Mouse (Mus musculus) embryonic facial prominence, embryonic 13.5 days (tissue): ENCODE results near the gene Rad51b. TPM values are rescaled to one million over a fixed set of nuclear protein-coding genes. Genes with fewer than 3 reads are reported as not detected.

Experiments used
- ATAC-seq: fragments of 200-750 bp; cut with Nextera tagmentation; 2 replicates; pipeline ENCODE4 v1.8.0; 2017; ENCODE audit warnings: low read depth; ENCODE audit not compliant: insufficient number of reproducible peaks, insufficient read depth, low FRiP score, low TSS enrichment
- H3K27ac ChIP-seq: fragments of 300-500 bp; sonication (generic); 2 replicates; pipeline ENCODE4 v1.5.1; 2015; ENCODE audit warnings: moderate library complexity, mild to moderate bottlenecking, inconsistent platforms
- H3K27me3 ChIP-seq: fragments of 300-500 bp; sonication (generic); 2 replicates; pipeline ENCODE4 v1.6.1; 2015; ENCODE audit warnings: mild to moderate bottlenecking, inconsistent platforms
- H3K36me3 ChIP-seq: fragments of 300-500 bp; sonication (generic); 2 replicates; pipeline ENCODE4 v1.6.1; 2015; ENCODE audit warnings: mild to moderate bottlenecking, inconsistent platforms
- H3K4me1 ChIP-seq: fragments of 300-500 bp; sonication (generic); 2 replicates; pipeline ENCODE4 v1.6.1; 2015; ENCODE audit warnings: inconsistent platforms
- H3K4me2 ChIP-seq: fragments of 300-500 bp; sonication (generic); 2 replicates; pipeline ENCODE4 v1.6.1; 2015; ENCODE audit warnings: moderate library complexity, mild to moderate bottlenecking, inconsistent platforms
- H3K4me3 ChIP-seq: fragments of 300-500 bp; sonication (generic); 2 replicates; pipeline ENCODE4 v1.5.1; 2015; ENCODE audit warnings: mild to moderate bottlenecking, inconsistent platforms
- H3K9ac ChIP-seq: fragments of 300-500 bp; sonication (generic); 2 replicates; pipeline ENCODE4 v1.6.1; 2015; ENCODE audit warnings: mild to moderate bottlenecking, inconsistent platforms
- H3K9me3 ChIP-seq: fragments of 300-500 bp; sonication (generic); 2 replicates; pipeline ENCODE4 v1.6.1; 2016; ENCODE audit warnings: inconsistent platforms
- WGBS: fragments of 180-500 bp; shearing (Covaris S2); methylation state at CpG from one replicate; pipeline ENCODE4 v1.1.7; 2015; ENCODE audit warnings: mixed read lengths; 5-methylcytosine and 5-hydroxymethylcytosine counted together
- polyA plus RNA-seq: library from polyadenylated mRNA; unstranded; fragments of >200 nt; fragmentation: Nextera tagmentation; extraction: Ambion mirVana; gene quantifications from 2 replicates; pipeline ENCODE4 v1.2.1, GENCODE M21; 2015

The Rad51b gene
- polyA plus RNA-seq, 1 experiment from 2014 or later = 8.8 TPM

DNA sequence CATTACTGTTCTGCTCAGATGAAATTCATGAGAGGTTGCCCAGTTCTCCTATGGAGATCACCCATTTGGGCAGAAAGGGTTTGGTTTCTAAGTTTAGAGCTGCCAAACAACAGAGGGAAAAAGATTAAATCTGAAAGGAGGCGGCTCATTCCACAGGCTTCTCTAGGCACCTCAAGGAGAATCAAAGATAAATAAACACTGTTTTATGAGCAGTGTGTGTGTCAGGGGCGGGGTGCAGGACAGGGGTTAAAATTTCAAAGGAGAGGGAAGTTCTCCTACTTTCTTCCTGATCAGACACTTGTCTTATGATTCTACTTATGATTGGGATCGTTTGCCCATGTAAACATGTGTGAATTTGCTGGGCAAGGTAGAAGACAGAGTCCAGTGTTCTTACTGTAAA lies 166.3 kb downstream of the Rad51b start:
- H3K4me2 ChIP-seq = no peak overlapping the region
- no peaks in the 10 kb centered on the region for H3K27me3 ChIP-seq
- ATAC-seq = no peak; the same call in 1 of the 2 replicates
- 67% methylated on average over 3 of the region's 3 CpGs for WGBS
- H3K4me1 ChIP-seq = peaks cover 10% of the 10 kb centered on the region
- H3K9ac ChIP-seq = no peak overlapping the region
- H3K9me3 ChIP-seq = no peaks in the 10 kb centered on the region
- H3K36me3 ChIP-seq = no peaks in the 10 kb centered on the region
- peak overlapping the region; percentile 51; the same call in 1 of the 2 replicates for H3K27ac ChIP-seq
- H3K4me3 ChIP-seq = no peak overlapping the region

DNA sequence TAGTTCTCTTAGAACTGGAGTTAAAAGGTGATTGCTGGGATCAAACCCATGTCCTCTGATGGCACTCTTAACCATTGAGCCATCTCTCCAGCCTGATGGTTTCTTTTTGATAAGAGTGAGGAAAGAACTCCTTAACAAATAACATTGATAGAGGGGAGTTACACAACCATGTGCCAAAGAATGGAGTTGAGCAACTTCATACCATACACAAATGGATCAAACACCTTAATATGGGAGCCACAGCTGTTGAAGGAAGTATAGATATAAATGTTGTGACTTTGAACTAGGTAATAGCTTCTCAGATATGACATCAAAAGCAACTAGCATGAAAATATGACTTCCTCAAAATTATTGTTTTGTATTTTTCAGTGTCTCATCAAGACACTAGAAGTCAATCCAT lies 173.0 kb downstream of the Rad51b start:
- no peak overlapping the region for H3K27ac ChIP-seq
- H3K27me3 ChIP-seq = no peaks in the 10 kb centered on the region
- no peak overlapping the region for H3K4me3 ChIP-seq
- no peak overlapping the region for H3K4me2 ChIP-seq
- ATAC-seq = no peak
- no peaks in the 10 kb centered on the region for H3K36me3 ChIP-seq
- no peak overlapping the region for H3K9ac ChIP-seq
- peaks cover 10% of the 10 kb centered on the region for H3K4me1 ChIP-seq
- H3K9me3 ChIP-seq = no peaks in the 10 kb centered on the region

DNA sequence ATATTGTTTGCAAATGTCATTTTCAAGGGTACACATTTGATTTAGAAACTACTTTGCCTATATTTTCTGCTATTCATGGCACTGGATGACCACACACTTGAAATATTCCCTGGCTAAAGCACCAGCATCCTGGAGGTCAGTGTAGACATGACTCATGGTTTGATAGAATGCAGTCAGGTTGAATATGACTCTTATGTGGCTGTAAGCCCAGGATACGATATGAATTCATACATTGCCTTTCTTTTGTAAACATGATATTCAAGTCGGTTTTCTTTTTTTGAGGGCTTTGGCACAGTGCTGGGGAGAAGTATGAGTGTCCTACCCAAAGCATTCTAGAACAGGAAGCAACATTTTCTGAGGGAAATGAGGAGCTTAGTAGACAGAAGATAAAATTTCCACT lies 174.8 kb downstream of the Rad51b start:
- H3K4me3 ChIP-seq = no peak overlapping the region
- no peaks in the 10 kb centered on the region for H3K9me3 ChIP-seq
- no peak overlapping the region for H3K4me2 ChIP-seq
- no peak for ATAC-seq
- 72% methylated on average over 2 of the region's 2 CpGs for WGBS
- H3K36me3 ChIP-seq = no peaks in the 10 kb centered on the region
- H3K4me1 ChIP-seq = peaks cover 7% of the 10 kb centered on the region
- no peak overlapping the region for H3K9ac ChIP-seq
- H3K27me3 ChIP-seq = no peaks in the 10 kb centered on the region
- no peak overlapping the region for H3K27ac ChIP-seq

DNA sequence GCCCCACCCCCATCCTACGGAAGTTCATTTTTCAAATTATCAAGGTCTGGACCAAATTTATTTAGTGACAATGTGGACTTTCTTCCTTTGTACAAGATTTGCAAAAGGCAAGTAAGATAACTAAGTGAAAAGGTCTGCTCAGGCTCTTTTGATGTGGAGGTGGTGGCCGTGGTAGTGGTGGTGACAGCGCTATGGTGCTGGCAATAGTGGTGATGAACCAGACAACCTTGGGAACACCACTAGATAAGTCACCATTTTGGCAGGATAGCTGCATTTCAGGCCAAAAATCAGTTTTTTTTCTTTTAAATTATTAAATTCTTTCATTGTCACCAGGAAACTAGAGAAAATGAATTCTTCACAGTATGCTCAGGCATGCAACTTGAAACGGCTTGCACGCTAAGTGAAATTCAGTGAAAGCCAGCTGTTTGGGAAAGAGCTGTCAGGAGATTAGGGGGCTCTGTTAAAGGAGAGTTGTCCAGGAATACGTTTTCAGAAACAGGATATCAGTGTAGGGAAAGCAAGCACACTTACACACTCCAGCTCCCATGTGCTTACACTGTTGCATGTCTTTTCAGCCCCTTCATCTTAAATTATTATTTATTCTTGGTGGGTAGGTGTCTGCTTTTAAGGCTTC lies 179.4 kb downstream of the Rad51b start:
- ATAC-seq = no peak
- Histone ChIP-seq H3K9ac (no peak overlapping the region), H3K4me2 (peak overlapping the region; percentile 0; the same call in 1 of the 2 replicates), H3K4me3 (no peak overlapping the region), H3K36me3 (no peaks in the 10 kb centered on the region), H3K27ac (peak overlapping the region; percentile 70), H3K27me3 (no peaks in the 10 kb centered on the region), H3K9me3 (no peaks in the 10 kb centered on the region), H3K4me1 (peaks cover 19% of the 10 kb centered on the region)
- 34% methylated on average over 6 of the region's 6 CpGs for WGBS

DNA sequence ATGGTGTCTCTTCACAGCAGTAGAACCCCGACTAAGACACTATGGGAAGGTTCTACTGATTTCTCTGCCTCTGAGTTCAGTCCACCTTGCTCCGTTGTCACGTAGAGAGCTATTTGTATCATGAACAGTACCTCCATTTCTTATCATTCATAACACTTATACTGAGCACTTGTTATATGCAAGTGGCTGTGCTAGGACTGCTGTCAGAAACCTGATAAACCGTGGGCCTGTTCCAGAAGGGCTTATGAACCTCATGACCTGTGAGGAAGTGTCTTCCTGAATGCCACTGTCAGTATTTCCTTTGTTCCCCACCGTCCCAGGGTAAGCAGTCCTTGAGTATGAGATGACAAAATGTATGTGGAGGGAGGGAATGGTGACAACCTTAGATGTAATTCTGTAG lies 181.7 kb downstream of the Rad51b start:
- Histone ChIP-seq H3K27ac (no peak overlapping the region), H3K36me3 (no peaks in the 10 kb centered on the region), H3K9ac (no peak overlapping the region), H3K9me3 (no peaks in the 10 kb centered on the region), H3K4me1 (peaks cover 20% of the 10 kb centered on the region), H3K27me3 (no peaks in the 10 kb centered on the region), H3K4me3 (no peak overlapping the region), H3K4me2 (no peak overlapping the region)
- ATAC-seq = no peak
- WGBS = 82% methylated on average over 5 of the region's 5 CpGs

DNA sequence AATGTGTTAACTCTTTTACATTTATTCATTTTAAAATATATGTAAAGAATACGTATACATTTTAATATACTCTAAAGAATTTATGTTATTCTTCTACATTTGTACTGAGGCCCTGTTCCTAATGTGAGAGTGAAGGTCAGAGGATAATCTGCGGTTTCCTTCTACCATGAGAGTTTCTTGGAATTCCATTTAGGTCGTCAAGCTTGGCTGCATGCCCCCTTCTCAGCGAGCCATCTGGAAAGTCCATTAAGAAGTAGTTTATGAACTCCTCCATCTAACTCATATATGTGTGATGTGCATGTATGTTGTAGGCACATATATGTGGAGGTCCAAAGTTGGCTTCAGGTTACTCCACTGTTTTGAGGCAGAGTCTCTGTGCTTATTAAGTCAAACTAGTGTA lies 188.4 kb downstream of the Rad51b start:
- no peak for ATAC-seq
- Histone ChIP-seq H3K4me2 (no peak overlapping the region), H3K9ac (no peak overlapping the region), H3K4me3 (no peak overlapping the region), H3K27me3 (no peaks in the 10 kb centered on the region), H3K27ac (no peak overlapping the region), H3K4me1 (peaks cover 15% of the 10 kb centered on the region; the same call in 1 of the 2 replicates), H3K36me3 (no peaks in the 10 kb centered on the region), H3K9me3 (no peaks in the 10 kb centered on the region)
- WGBS = 84% methylated on average over 4 of the region's 4 CpGs

DNA sequence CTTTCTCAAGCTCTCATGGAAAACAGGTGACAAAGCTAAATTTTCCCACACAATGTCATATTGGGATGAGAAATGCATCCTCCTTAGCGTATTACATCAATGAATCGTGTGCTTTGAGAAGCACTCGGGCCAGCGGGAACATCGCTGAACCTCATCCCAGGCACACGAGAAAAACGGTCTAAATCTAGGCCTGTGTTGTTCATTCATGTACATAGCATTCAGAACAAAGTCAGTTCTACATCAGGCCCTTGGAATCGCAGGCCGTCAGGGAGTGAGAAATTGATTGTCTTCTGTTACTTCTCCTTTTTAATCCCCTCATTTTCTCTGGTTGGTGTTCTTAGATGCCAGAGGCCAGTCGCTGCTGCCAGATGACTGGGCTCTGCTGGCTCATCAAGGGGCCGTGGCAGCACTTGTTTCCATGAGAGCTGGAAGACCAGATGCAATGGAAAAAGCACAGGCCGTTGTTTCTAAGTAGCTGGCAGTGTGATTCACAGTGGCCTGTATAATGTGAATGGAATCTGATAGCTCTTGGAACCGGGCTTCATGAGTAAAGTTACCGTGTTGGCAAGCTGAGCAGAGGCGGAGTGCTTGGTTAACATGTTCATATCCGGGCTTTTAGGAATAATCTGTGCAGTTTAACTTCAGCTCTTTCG lies 191.6 kb downstream of the Rad51b start:
- WGBS = 62% methylated on average over 17 of the region's 17 CpGs
- Histone ChIP-seq H3K4me1 (peaks cover 16% of the 10 kb centered on the region; the same call in 1 of the 2 replicates), H3K36me3 (no peaks in the 10 kb centered on the region), H3K4me2 (no peak overlapping the region), H3K4me3 (no peak overlapping the region), H3K9me3 (no peaks in the 10 kb centered on the region), H3K27ac (peak overlapping the region; percentile 80), H3K27me3 (no peaks in the 10 kb centered on the region), H3K9ac (no peak overlapping the region)
- peak; percentile 59; the same call in 1 of the 2 replicates for ATAC-seq

DNA sequence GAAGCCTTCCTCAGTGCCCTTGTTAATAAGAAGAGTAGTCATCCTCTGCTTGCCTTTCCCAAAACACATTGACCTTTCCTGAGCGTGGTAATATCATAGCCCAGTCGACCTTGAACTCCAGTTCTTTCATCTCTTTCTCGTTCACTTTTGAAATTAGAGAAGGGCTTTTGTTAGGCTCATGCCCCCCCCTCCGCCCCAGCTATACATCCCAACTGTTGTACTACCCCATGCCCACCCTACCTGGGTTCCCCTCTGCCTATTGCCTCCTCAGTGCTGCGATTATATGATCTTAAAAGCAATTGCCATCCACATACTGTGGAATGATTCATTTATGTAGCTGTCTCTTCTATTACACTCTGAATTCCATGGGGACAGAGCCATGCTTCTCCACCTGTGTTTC lies 193.5 kb downstream of the Rad51b start:
- Histone ChIP-seq H3K36me3 (no peaks in the 10 kb centered on the region), H3K4me2 (no peak overlapping the region), H3K4me1 (peaks cover 16% of the 10 kb centered on the region; the same call in 1 of the 2 replicates), H3K27ac (no peak overlapping the region), H3K27me3 (no peaks in the 10 kb centered on the region), H3K4me3 (no peak overlapping the region), H3K9me3 (no peaks in the 10 kb centered on the region), H3K9ac (no peak overlapping the region)
- WGBS = 70% methylated on average over 5 of the region's 5 CpGs
- ATAC-seq = no peak

DNA sequence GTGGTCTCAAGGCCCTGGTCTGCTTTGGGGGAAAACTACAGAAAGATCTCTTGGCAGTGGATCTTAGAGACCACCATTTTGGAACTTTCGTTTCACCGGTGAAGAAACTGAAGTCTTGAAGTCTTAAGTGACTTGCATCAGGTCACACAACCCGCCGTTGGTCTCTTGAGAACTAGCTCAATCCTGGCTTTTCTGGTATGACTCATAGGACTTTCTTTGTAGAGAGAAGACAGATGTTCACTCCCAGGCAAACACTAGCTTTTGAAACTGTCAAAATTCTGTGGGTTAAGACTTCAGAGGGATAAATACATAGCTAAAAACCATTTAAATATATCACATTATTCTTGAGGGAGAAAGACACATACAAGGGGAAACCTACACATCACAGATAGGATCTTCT lies 195.1 kb downstream of the Rad51b start:
- Histone ChIP-seq H3K9ac (no peak overlapping the region), H3K27me3 (no peaks in the 10 kb centered on the region), H3K4me3 (no peak overlapping the region), H3K27ac (no peak overlapping the region), H3K4me2 (no peak overlapping the region), H3K36me3 (no peaks in the 10 kb centered on the region), H3K9me3 (no peaks in the 10 kb centered on the region), H3K4me1 (peaks cover 16% of the 10 kb centered on the region; the same call in 1 of the 2 replicates)
- WGBS = 75% methylated on average over 4 of the region's 4 CpGs
- ATAC-seq = no peak

DNA sequence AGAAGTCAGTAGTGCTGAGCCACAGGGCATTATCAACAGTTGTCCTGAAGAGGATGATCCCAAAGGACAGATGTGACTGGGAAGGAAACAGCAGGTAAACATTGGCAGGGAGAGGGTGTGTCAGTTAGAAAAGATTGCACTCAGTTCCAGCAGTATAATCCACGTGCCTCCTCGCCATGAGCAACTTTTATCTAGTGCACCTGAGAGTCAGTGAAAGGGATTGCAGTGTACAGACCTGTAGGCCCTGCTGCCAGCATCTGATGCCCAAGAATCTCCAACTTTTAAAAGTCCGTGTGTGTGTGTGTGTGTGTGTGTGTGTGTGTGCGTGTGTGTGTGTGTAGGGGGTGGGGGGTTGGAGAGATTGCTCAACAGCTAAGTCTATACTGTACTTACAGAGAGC lies 195.5 kb downstream of the Rad51b start:
- WGBS = 90% methylated on average over 4 of the region's 4 CpGs
- Histone ChIP-seq H3K36me3 (no peaks in the 10 kb centered on the region), H3K27ac (no peak overlapping the region), H3K9ac (no peak overlapping the region), H3K9me3 (no peaks in the 10 kb centered on the region), H3K4me1 (peaks cover 16% of the 10 kb centered on the region; the same call in 1 of the 2 replicates), H3K4me3 (no peak overlapping the region), H3K27me3 (no peaks in the 10 kb centered on the region), H3K4me2 (no peak overlapping the region)
- no peak for ATAC-seq

DNA sequence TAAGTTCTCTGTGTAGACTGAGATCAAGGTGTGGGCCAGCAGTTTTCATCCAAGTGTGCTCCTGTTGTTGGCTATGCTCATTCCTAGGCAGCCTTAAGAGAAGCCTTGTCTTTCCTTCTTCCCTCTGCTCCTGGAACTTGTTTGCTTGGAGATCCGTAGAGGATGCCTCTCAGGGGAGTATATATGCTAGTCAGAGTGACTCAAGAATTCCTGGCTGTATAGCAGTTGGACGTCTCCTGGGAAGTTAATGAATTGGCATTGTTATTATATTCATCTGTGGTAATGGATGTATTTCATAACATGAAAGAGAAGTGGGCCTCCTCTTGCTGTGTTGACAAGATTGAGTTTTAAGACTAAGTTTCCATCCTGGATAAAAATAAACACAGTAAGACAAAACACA lies 196.4 kb downstream of the Rad51b start:
- Histone ChIP-seq H3K9ac (no peak overlapping the region), H3K4me1 (peaks cover 17% of the 10 kb centered on the region; the same call in 1 of the 2 replicates), H3K36me3 (no peaks in the 10 kb centered on the region), H3K4me2 (no peak overlapping the region), H3K9me3 (no peaks in the 10 kb centered on the region), H3K4me3 (no peak overlapping the region), H3K27ac (no peak overlapping the region), H3K27me3 (no peaks in the 10 kb centered on the region)
- no peak for ATAC-seq
- WGBS = 35% methylated on average over 2 of the region's 2 CpGs

DNA sequence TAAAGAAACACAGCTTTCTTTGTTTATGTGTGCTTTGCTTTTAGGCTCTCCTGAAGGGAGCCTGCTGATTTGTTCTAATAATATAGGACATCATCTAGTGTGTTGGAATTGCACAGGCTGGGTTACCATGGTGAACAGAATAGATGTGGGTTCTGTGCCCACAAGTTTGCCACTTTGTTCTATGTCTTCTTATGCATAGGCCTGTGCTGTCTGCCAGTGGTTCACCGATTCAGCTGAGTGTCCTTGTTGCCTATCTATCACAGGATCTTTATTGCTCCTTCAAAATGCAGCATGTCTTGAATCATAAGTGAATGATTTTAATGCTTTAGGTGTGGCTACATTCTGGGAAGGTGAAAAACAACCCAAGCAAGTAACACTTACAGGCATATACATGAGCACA lies 201.2 kb downstream of the Rad51b start:
- peaks cover 12% of the 10 kb centered on the region; the same call in 1 of the 2 replicates for H3K4me1 ChIP-seq
- ATAC-seq = no peak
- no peak overlapping the region for H3K27ac ChIP-seq
- peaks cover 4% of the 10 kb centered on the region; the same call in 1 of the 2 replicates for H3K9me3 ChIP-seq
- H3K36me3 ChIP-seq = no peaks in the 10 kb centered on the region
- no peak overlapping the region for H3K9ac ChIP-seq
- 72% methylated on average over 1 of the region's 1 CpGs for WGBS
- no peak overlapping the region for H3K4me2 ChIP-seq
- no peak overlapping the region for H3K4me3 ChIP-seq
- no peaks in the 10 kb centered on the region for H3K27me3 ChIP-seq
